In the genomic region with DNA sequence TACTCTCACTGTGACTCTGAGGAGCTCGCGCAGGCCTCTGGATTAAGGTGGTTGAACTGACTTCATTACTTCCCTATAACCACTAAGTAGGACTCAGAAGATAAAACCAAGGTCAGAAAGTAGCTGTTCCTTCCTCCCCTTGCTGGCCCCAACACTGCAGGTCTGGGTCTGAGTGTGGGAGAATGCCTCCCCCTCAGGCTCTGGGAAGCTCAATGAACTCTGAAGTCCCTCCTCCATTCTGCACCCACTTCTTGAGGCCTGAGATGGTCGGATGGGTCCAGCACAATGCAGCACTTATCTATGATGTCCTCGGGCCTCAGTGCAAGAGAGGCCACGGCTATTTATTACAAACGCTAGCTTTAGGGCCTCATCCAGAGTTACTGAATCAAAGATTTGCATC, we compare ENCODE assay signal across 16 mouse cellular contexts. TPM values are rescaled to one million over a fixed set of nuclear protein-coding genes. Genes with fewer than 3 reads are reported as not detected.
DNase-seq lines count a peak whose midpoint lies in the region; ATAC-seq lines count a peak whose summit lies in the region.
"Had no signal": no experiment of that assay in that cellular context is flagged by ENCODE, and none has a peak within 500 bp of the region (broad histone marks: within the 10 kb centered on the region; RNA-seq: fewer than 3 reads in every experiment).

No protein-coding gene starts in this region.

- H3K4me1 ChIP-seq in forebrain, embryonic 12.5 days = peaks cover 70% of the 10 kb centered on the region
- peaks cover 71% of the 10 kb centered on the region for H3K4me1 ChIP-seq in forebrain, embryonic 10.5 days
- H3K4me1 ChIP-seq in hindbrain, embryonic 12.5 days = peaks cover 60% of the 10 kb centered on the region
- peaks cover 69% of the 10 kb centered on the region for H3K4me1 ChIP-seq in hindbrain, embryonic 10.5 days (replicated peaks)

- no peak for ATAC-seq in forebrain, embryonic 12.5 days (ENCODE audit: low FRiP score)
- no peak for ATAC-seq in hindbrain, embryonic 12.5 days (ENCODE audit: low FRiP score)
- ATAC-seq in erythroblast, adult 5-6 weeks (replicated peaks; ENCODE audit: low FRiP score, poor library complexity, severe bottlenecking) = no peak

- peaks cover 73% of the 10 kb centered on the region for H3K36me3 ChIP-seq in forebrain, embryonic 12.5 days (replicated peaks)
- H3K36me3 ChIP-seq in forebrain, embryonic 10.5 days (replicated peaks) = peaks cover 87% of the 10 kb centered on the region
- H3K36me3 ChIP-seq in hindbrain, embryonic 12.5 days = peaks cover 68% of the 10 kb centered on the region
- peaks cover 87% of the 10 kb centered on the region for H3K36me3 ChIP-seq in hindbrain, embryonic 10.5 days

- WGBS in forebrain, embryonic 12.5 days = 76% methylated on average over 6 of the region's 6 CpGs
- 89% methylated on average over 6 of the region's 6 CpGs for WGBS in forebrain, embryonic 10.5 days
- 83% methylated on average over 6 of the region's 6 CpGs for WGBS in hindbrain, embryonic 12.5 days
- 83% methylated on average over 6 of the region's 6 CpGs for WGBS in hindbrain, embryonic 10.5 days

- DNase-seq in forebrain, embryonic 10.5 days (ENCODE audit: extremely low spot score, low spot score) = no peak
- no peak for DNase-seq in hindbrain, embryonic 10.5 days (ENCODE audit: low spot score)
- DNase-seq in thymus, postnatal 4 days = peak; percentile 10
- DNase-seq in thymus, postnatal 25 days = no peak
- no peak for DNase-seq in cerebellum, postnatal 10 days
- DNase-seq: adrenal gland, postnatal 10 days; gastrocnemius, postnatal 10 days; kidney, adult 8-10 months had no signal

- H3K9ac ChIP-seq in forebrain, embryonic 12.5 days = no peak overlapping the region
- H3K9ac ChIP-seq in hindbrain, embryonic 12.5 days = no peak overlapping the region
- H3K9ac ChIP-seq: liver, embryonic 15.5 days; neural tube, embryonic 12.5 days had no signal

- H3K9me3 ChIP-seq in forebrain, embryonic 12.5 days = no peaks in the 10 kb centered on the region
- H3K9me3 ChIP-seq in forebrain, embryonic 10.5 days = no peaks in the 10 kb centered on the region
- H3K9me3 ChIP-seq in hindbrain, embryonic 12.5 days (replicated peaks) = no peaks in the 10 kb centered on the region
- no peaks in the 10 kb centered on the region for H3K9me3 ChIP-seq in hindbrain, embryonic 10.5 days
- H3K9me3 ChIP-seq: limb, embryonic 10.5 days; liver, embryonic 15.5 days; neural tube, embryonic 12.5 days had no signal

- no peaks in the 10 kb centered on the region for H3K27me3 ChIP-seq in forebrain, embryonic 12.5 days
- H3K27me3 ChIP-seq in forebrain, embryonic 10.5 days (ENCODE audit: poor library complexity, severe bottlenecking) = no peaks in the 10 kb centered on the region
- no peaks in the 10 kb centered on the region for H3K27me3 ChIP-seq in hindbrain, embryonic 12.5 days
- no peaks in the 10 kb centered on the region; the same call in 1 of the 2 replicates for H3K27me3 ChIP-seq in hindbrain, embryonic 10.5 days (ENCODE audit: insufficient read depth, poor library complexity, severe bottlenecking)
- H3K27me3 ChIP-seq: liver, embryonic 15.5 days; neural tube, embryonic 12.5 days had no signal

- no peak overlapping the region for H3K4me2 ChIP-seq in forebrain, embryonic 12.5 days
- H3K4me2 ChIP-seq in hindbrain, embryonic 12.5 days (replicated peaks) = no peak overlapping the region
- H3K4me2 ChIP-seq: liver, embryonic 15.5 days; neural tube, embryonic 12.5 days had no signal

- 0 out of 2 replicates have a peak overlapping the region, but pooled peaks have one; percentile 66 for H3K27ac ChIP-seq in forebrain, embryonic 12.5 days
- no peak overlapping the region for H3K27ac ChIP-seq in forebrain, embryonic 10.5 days
- H3K27ac ChIP-seq in hindbrain, embryonic 12.5 days = 0 out of 2 replicates have a peak overlapping the region, but pooled peaks have one; percentile 83
- no peak overlapping the region for H3K27ac ChIP-seq in hindbrain, embryonic 10.5 days
- H3K27ac ChIP-seq: limb, embryonic 10.5 days; liver, embryonic 15.5 days had no signal

- no peak overlapping the region for H3K4me3 ChIP-seq in forebrain, embryonic 12.5 days (replicated peaks)
- no peak overlapping the region for H3K4me3 ChIP-seq in forebrain, embryonic 10.5 days
- no peak overlapping the region for H3K4me3 ChIP-seq in hindbrain, embryonic 12.5 days
- H3K4me3 ChIP-seq in hindbrain, embryonic 10.5 days = no peak overlapping the region
- H3K4me3 ChIP-seq: limb, embryonic 10.5 days; liver, embryonic 15.5 days; neural tube, embryonic 12.5 days had no signal

RNA-seq across cellular contexts. Expression of a gene that starts 9.8 kb away (rescaled TPM):
- 1.1 TPM in 2 replicates for polyA plus RNA-seq in forebrain, embryonic 12.5 days (2016; fragmentation: Nextera tagmentation; extraction: Ambion mirVana)
- 0.63 and 0.96 TPM in 2 replicates for polyA plus RNA-seq in forebrain, embryonic 10.5 days (2016; fragmentation: Nextera tagmentation; extraction: Ambion mirVana)
- polyA plus RNA-seq in hindbrain, embryonic 12.5 days (2016; fragmentation: Nextera tagmentation; extraction: Ambion mirVana) = 0.59 and 1.6 TPM in 2 replicates
- polyA plus RNA-seq in hindbrain, embryonic 10.5 days (2016; fragmentation: Nextera tagmentation; extraction: Ambion mirVana) = 0.80 and 1.0 TPM in 2 replicates
- total RNA-seq in erythroblast, adult 5-6 weeks (2015; ENCODE audit: low replicate concordance) = not detected in 2 replicates
- total RNA-seq in erythroblast, adult 5-6 weeks (2017; ENCODE audit: low replicate concordance) = not detected in 2 replicates

RNA-seq across cellular contexts. Expression of a gene that starts 14.9 kb away (rescaled TPM):
- polyA plus RNA-seq in forebrain, embryonic 12.5 days (2016; fragmentation: Nextera tagmentation; extraction: Ambion mirVana) = 97.1 and 101 TPM in 2 replicates
- polyA plus RNA-seq in forebrain, embryonic 10.5 days (2016; fragmentation: Nextera tagmentation; extraction: Ambion mirVana) = 85.4 and 87.6 TPM in 2 replicates
- 64.4 and 71.7 TPM in 2 replicates for polyA plus RNA-seq in hindbrain, embryonic 12.5 days (2016; fragmentation: Nextera tagmentation; extraction: Ambion mirVana)
- polyA plus RNA-seq in hindbrain, embryonic 10.5 days (2016; fragmentation: Nextera tagmentation; extraction: Ambion mirVana) = 74.3 and 83.6 TPM in 2 replicates
- total RNA-seq in erythroblast, adult 5-6 weeks (2015; ENCODE audit: low replicate concordance) = 0.58 and 1.9 TPM in 2 replicates
- 3.1 and 3.8 TPM in 2 replicates for total RNA-seq in erythroblast, adult 5-6 weeks (2017; ENCODE audit: low replicate concordance)

RNA-seq across cellular contexts. Expression of a gene that starts 21.1 kb away (rescaled TPM):
- 116 and 117 TPM in 2 replicates for polyA plus RNA-seq in forebrain, embryonic 12.5 days (2016; fragmentation: Nextera tagmentation; extraction: Ambion mirVana)
- polyA plus RNA-seq in forebrain, embryonic 10.5 days (2016; fragmentation: Nextera tagmentation; extraction: Ambion mirVana) = 97.5 and 102 TPM in 2 replicates
- 126 and 133 TPM in 2 replicates for polyA plus RNA-seq in hindbrain, embryonic 12.5 days (2016; fragmentation: Nextera tagmentation; extraction: Ambion mirVana)
- 100 and 106 TPM in 2 replicates for polyA plus RNA-seq in hindbrain, embryonic 10.5 days (2016; fragmentation: Nextera tagmentation; extraction: Ambion mirVana)
- total RNA-seq in erythroblast, adult 5-6 weeks (2015; ENCODE audit: low replicate concordance) = 4.8 TPM in 1 of 2 replicates, not detected in the other
- total RNA-seq in erythroblast, adult 5-6 weeks (2017; ENCODE audit: low replicate concordance) = 2.3 and 14.1 TPM in 2 replicates

RNA-seq across cellular contexts. Expression of a gene that starts 36.6 kb away (rescaled TPM):
- polyA plus RNA-seq in forebrain, embryonic 12.5 days (2016; fragmentation: Nextera tagmentation; extraction: Ambion mirVana) = not detected in 2 replicates
- not detected in 2 replicates for polyA plus RNA-seq in forebrain, embryonic 10.5 days (2016; fragmentation: Nextera tagmentation; extraction: Ambion mirVana)
- not detected in 2 replicates for polyA plus RNA-seq in hindbrain, embryonic 12.5 days (2016; fragmentation: Nextera tagmentation; extraction: Ambion mirVana)
- polyA plus RNA-seq in hindbrain, embryonic 10.5 days (2016; fragmentation: Nextera tagmentation; extraction: Ambion mirVana) = not detected in 2 replicates
- not detected in 2 replicates for total RNA-seq in erythroblast, adult 5-6 weeks (2015; ENCODE audit: low replicate concordance)
- 0.56 TPM in 1 of 2 replicates, not detected in the other for total RNA-seq in erythroblast, adult 5-6 weeks (2017; ENCODE audit: low replicate concordance)
- total RNA-seq: adrenal gland, postnatal 10 days; gastrocnemius, postnatal 10 days; heart, postnatal 25 days had no signal
- polyA plus RNA-seq: embryonic facial prominence, embryonic 14.5 days; limb, embryonic 10.5 days; liver, embryonic 15.5 days; neural tube, embryonic 12.5 days had no signal

Comparison
In these comparisons a context has a peak if more than half of its experiments do, and no peak if none do; other contexts are left out.
1. H3K27ac ChIP-seq: peak in forebrain, embryonic 12.5 days (single experiment) and hindbrain, embryonic 12.5 days (single experiment); none in forebrain, embryonic 10.5 days (single experiment) and hindbrain, embryonic 10.5 days (single experiment).